Mouse (Mus musculus) lung, embryonic 14.5 days (tissue): ENCODE measurements at regions not wholly inside any gene's neighbourhood (a gene's known extent, or its start where the extent isn't known, plus 50 kb on each side); places are given as distances from the start of the nearest gene placed in this dataset.
A peak's percentile ranks its signal among the peaks of the same experiment; 100 is the strongest.

Source experiments
- ATAC-seq: fragments of 200-750 bp; cut with Nextera tagmentation; 2 replicates; pipeline ENCODE4 v1.8.0; 2017; ENCODE audit warnings: mild to moderate bottlenecking, moderate TSS enrichment, moderate library complexity; ENCODE audit not compliant: insufficient read depth
- DNase-seq: peaks from one replicate; pipeline ENCODE4 v3.0.0-alpha.2; 2015
- H3K27ac ChIP-seq: fragments of 300-500 bp; sonication (generic); 2 replicates; pipeline ENCODE4 v1.5.1; 2014; ENCODE audit warnings: low read depth, mild to moderate bottlenecking, moderate library complexity
- H3K27me3 ChIP-seq: fragments of 300-500 bp; sonication (generic); 2 replicates; pipeline ENCODE4 v1.6.1; 2014; ENCODE audit warnings: low read length, control low read depth; ENCODE audit not compliant: insufficient read depth
- H3K36me3 ChIP-seq: fragments of 300-500 bp; sonication (generic); 2 replicates; pipeline ENCODE4 v1.6.1; 2014; ENCODE audit warnings: control low read depth; ENCODE audit not compliant: insufficient read depth
- H3K4me1 ChIP-seq: fragments of 300-500 bp; sonication (generic); 2 replicates; pipeline ENCODE4 v1.6.1; 2014; ENCODE audit warnings: antibody characterized with exemption, control low read depth; ENCODE audit not compliant: insufficient read depth
- H3K4me2 ChIP-seq: fragments of 300-500 bp; sonication (generic); 2 replicates; pipeline ENCODE4 v1.6.1; 2014; ENCODE audit warnings: mild to moderate bottlenecking
- H3K4me3 ChIP-seq: fragments of 300-500 bp; sonication (generic); 2 replicates; pipeline ENCODE4 v1.5.1; 2014; ENCODE audit warnings: low read depth, low read length
- H3K9ac ChIP-seq: fragments of 300-500 bp; sonication (generic); 2 replicates; pipeline ENCODE4 v1.6.1; 2014
- H3K9me3 ChIP-seq: fragments of 300-500 bp; sonication (generic); 2 replicates; pipeline ENCODE4 v1.6.1; 2016; ENCODE audit warnings: low read depth, low read length, control low read depth
- CTCF ChIP-seq: IDR thresholded peaks from 2 replicates; pipeline ENCODE4 v1.5.1; 2016; ENCODE audit warnings: antibody characterized with exemption, low read depth
- WGBS: fragments of 180-500 bp; shearing (Covaris S2); extraction: QIAGEN DNeasy Blood & Tissue Kit; methylation state at CpG from one replicate; pipeline ENCODE4 v1.1.7; 2014; 5-methylcytosine and 5-hydroxymethylcytosine counted together

DNA sequence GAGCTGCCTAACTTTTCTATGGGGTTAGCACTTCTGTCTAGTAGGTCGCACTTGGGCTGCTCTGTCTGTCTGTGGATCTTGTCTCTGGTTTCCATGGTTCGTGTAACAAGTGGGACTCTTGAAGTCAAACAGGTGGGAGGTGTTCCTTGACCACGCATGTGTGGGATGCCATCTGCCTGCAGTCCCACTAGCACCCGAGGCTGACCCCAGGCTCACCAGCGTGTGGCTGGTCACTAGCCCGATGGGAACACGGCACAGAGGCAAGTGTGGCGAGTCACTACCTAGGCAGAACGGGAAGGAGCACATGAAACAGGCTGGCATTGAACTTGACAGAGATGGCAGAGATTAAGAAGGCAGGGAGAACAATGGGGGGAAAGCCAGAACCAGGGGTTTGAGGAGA, 72.5 kb upstream of the Cldn5 start:
- no peak for DNase-seq
- no peaks in the 10 kb centered on the region for H3K9me3 ChIP-seq
- no peak for TF ChIP-seq CTCF
- no peak overlapping the region for H3K27ac ChIP-seq
- ATAC-seq, result no peak
- no peak overlapping the region for H3K4me3 ChIP-seq
- H3K4me1 ChIP-seq, result peaks cover 2% of the 10 kb centered on the region; the same call in 1 of the 2 replicates
- 38% methylated on average over 9 of the region's 9 CpGs for WGBS
- H3K9ac ChIP-seq, result no peak overlapping the region
- H3K27me3 ChIP-seq, result no peaks in the 10 kb centered on the region
- no peaks in the 10 kb centered on the region for H3K36me3 ChIP-seq
- no peak overlapping the region for H3K4me2 ChIP-seq

DNA sequence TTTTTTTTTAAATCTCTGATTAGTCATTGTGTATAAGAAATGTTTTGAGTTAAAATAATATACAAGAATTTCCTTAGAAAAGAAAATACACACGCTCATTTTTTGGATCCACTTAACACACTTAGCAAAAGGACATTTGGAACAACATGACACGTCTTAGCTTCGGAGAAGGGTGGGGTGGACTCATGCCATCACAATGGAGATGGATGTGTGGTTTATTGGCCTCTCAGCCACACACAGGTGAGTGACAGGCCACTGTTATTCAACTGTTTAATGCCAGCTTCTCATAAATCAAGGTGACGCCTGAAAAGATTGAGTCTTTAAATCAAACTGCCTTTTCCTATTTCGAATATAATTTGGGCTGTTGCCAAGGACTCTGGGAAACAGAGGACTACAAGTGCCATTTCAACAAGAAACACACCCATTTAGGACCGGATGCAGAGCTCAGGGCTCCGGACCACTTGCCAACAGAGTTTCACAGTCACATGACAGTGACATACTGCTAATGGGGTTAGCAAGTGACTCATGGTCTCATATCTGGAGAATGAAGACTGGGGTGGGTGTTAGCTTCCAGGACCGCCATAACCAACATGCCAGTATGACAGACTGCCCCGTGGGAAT, 71.5 kb upstream of the Cldn5 start:
- H3K36me3 ChIP-seq, result no peaks in the 10 kb centered on the region

DNA sequence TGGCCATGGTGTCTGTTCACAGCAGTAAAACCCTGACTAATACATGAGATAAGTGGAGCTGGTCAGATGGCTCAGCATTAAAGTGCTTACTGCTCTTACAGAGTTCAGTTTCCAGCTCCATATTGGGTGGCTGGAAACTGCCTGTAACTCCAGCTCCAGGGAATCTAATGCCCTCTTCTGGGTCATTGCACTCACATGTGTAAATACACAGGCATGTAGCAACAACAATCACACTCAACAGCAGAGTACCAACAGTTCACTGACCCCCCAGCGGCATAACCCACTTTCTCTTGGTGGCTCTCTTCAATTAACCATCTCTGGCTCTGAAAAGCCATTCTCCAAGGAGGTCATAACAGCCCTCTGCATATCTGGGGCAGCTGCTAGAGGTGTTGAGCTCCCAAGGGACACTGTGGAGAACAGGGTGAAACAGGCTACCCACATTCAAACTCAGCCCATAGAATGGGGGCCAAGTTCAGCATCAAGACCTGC, 65.0 kb upstream of the Cldn5 start:
- H3K27me3 ChIP-seq, result no peaks in the 10 kb centered on the region
- no peaks in the 10 kb centered on the region for H3K4me1 ChIP-seq
- TF ChIP-seq CTCF, result no peak
- H3K4me2 ChIP-seq, result no peak overlapping the region
- 89% methylated on average over 1 of the region's 1 CpGs for WGBS
- DNase-seq, result no peak
- no peak overlapping the region for H3K27ac ChIP-seq
- no peaks in the 10 kb centered on the region for H3K9me3 ChIP-seq
- no peak overlapping the region for H3K9ac ChIP-seq
- ATAC-seq, result no peak
- H3K4me3 ChIP-seq, result no peak overlapping the region
- no peaks in the 10 kb centered on the region for H3K36me3 ChIP-seq

More for the DNA sequence above, 71.5 kb upstream of the Cldn5 start:
- H3K9ac ChIP-seq, result no peak overlapping the region
- TF ChIP-seq CTCF, result no peak
- peak; percentile 82 for DNase-seq
- ATAC-seq, result peak; percentile 74
- H3K4me3 ChIP-seq, result no peak overlapping the region
- H3K27ac ChIP-seq, result no peak overlapping the region
- 31% methylated on average over 9 of the region's 9 CpGs for WGBS
- H3K4me2 ChIP-seq, result no peak overlapping the region
- no peaks in the 10 kb centered on the region for H3K9me3 ChIP-seq
- peaks cover 2% of the 10 kb centered on the region; the same call in 1 of the 2 replicates for H3K4me1 ChIP-seq
- no peaks in the 10 kb centered on the region for H3K27me3 ChIP-seq

DNA sequence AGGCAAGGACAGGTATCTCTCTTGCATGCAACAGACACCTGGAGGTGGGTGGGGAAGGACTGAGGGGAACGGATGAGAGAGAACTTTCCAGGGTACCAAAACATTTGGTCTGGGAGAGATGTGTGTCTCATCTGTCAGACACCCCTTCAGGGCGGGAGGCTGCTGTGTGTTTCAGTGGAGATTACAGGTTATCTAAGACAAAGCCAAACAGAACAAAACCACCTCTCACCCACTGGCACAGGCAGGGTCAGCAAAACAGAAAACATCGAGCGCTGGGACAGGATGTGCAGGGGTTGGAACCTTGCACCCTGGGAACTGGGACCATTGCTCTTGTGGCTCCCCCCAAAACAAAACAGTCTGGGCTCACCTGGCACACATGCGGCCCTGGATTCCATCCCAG, 63.6 kb upstream of the Cldn5 start:
- no peak overlapping the region for H3K27ac ChIP-seq
- no peaks in the 10 kb centered on the region for H3K9me3 ChIP-seq
- 52% methylated on average over 5 of the region's 5 CpGs for WGBS
- no peaks in the 10 kb centered on the region for H3K36me3 ChIP-seq
- H3K4me2 ChIP-seq, result no peak overlapping the region
- no peak overlapping the region for H3K4me3 ChIP-seq
- no peak overlapping the region for H3K9ac ChIP-seq
- H3K4me1 ChIP-seq, result peaks cover under 1% of the 10 kb centered on the region; the same call in 1 of the 2 replicates
- no peak for TF ChIP-seq CTCF
- no peaks in the 10 kb centered on the region for H3K27me3 ChIP-seq
- DNase-seq (no peak), ATAC-seq (no peak)

DNA sequence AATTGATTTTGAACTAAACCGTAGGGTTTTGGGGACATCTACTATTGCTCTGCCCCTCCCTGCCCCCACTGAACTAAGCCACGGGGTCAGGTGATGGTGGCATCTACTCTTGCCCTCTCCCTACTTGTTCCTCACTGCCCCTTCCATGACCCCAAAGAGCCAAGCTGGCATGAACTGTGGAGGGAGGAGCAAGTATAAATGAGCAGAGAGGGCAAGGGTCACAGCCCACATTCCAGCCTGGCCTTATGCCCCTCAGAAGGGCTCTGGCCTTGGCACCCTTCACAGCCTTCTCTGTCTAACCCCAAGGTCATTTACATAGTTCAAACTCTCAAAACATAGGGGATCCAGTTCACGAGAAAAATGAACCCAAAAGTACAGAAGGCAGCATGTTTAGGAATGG, 61.3 kb upstream of the Cldn5 start:
- H3K36me3 ChIP-seq, result no peaks in the 10 kb centered on the region
- H3K27ac ChIP-seq, result no peak overlapping the region
- H3K4me1 ChIP-seq, result peaks cover 9% of the 10 kb centered on the region; the same call in 1 of the 2 replicates
- H3K9ac ChIP-seq, result no peak overlapping the region
- 54% methylated on average over 3 of the region's 3 CpGs for WGBS
- H3K4me3 ChIP-seq, result no peak overlapping the region
- ATAC-seq, result no peak
- no peaks in the 10 kb centered on the region for H3K9me3 ChIP-seq
- no peak for TF ChIP-seq CTCF
- no peaks in the 10 kb centered on the region for H3K27me3 ChIP-seq
- DNase-seq, result no peak
- no peak overlapping the region for H3K4me2 ChIP-seq

DNA sequence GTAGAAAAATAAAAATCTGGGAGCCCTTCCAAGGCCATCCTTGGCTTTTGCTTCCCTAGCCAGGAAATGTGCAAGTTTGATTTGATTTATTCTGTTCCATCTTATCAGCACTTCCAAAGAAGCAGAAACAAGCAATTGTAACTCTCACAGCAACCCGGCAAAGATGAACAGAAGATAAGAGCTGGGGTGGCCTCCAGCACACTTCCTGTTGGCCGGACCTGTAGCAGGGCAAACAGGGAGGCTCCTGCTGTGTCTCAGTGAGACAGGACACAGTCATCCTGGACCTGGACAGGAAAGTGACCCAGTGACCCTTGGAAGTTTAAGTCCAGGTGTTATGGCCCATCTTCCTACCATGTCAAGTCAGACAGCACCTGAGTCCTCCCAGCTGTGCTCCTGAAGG, 58.6 kb upstream of the Cldn5 start:
- no peak overlapping the region for H3K9ac ChIP-seq
- peaks cover 9% of the 10 kb centered on the region; the same call in 1 of the 2 replicates for H3K4me1 ChIP-seq
- no peaks in the 10 kb centered on the region for H3K27me3 ChIP-seq
- no peak for ATAC-seq
- no peak for TF ChIP-seq CTCF
- 11% methylated on average over 2 of the region's 2 CpGs for WGBS
- no peak overlapping the region for H3K4me3 ChIP-seq
- DNase-seq, result peak; percentile 30
- no peak overlapping the region for H3K4me2 ChIP-seq
- no peaks in the 10 kb centered on the region for H3K9me3 ChIP-seq
- H3K27ac ChIP-seq, result no peak overlapping the region
- no peaks in the 10 kb centered on the region for H3K36me3 ChIP-seq

DNA sequence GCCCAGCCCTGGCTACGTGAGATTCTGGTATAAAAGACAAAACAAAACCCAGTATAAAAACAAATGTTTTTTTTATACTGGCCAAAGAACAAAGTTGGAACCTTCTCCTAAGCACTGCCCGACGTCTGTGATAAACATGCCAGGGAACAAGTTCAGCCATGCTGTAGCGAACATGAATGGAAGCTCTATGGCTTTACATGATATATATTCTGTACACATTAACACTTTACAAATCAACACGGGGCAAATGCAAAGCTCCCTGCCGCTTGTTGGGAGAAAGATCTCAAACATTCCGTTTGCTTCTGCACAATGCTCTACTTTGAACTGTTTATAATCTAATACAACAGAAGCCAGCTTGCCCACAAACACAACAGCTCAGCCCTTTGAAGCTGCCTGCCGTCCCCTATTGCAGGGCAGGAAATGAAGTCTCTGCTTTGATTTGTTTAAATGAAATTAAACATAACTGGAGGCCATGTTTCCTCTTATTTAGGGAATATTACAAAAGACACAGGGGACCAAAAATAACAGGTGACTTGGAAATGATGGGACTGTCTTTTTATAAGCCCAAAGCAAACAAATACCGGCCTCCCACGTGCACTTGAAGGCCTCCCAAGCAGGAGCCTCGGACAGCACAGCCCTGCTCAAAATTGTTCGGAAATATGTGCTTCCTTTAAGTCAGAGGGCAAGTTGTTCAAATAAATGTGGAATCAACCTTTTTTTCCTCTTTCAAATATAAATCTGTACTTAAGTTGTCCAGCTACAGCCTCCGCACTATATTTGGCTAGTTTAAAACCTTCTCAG, 56.0 kb upstream of the Cldn5 start:
- Histone ChIP-seq H3K27ac (peak overlapping the region; percentile 61), H3K4me1 (peaks cover 9% of the 10 kb centered on the region; the same call in 1 of the 2 replicates), H3K4me2 (no peak overlapping the region), H3K27me3 (no peaks in the 10 kb centered on the region), H3K4me3 (no peak overlapping the region), H3K9me3 (no peaks in the 10 kb centered on the region), H3K9ac (no peak overlapping the region), H3K36me3 (no peaks in the 10 kb centered on the region)
- peak; percentile 76 for DNase-seq
- ATAC-seq, result peak; percentile 67
- WGBS, result 22% methylated on average over 13 of the region's 13 CpGs
- TF ChIP-seq CTCF, result no peak
